ENCODE assay signal across 24 mouse cellular contexts in genomic region chr5:124263246-124263645, GRCm38 (mm10). TPM values are rescaled to one million over a fixed set of nuclear protein-coding genes. Genes with fewer than 3 reads are reported as not detected.
DNase-seq lines count a peak whose midpoint lies in the region; ATAC-seq and TF ChIP-seq lines count a peak whose summit lies in the region.
"Had no signal": no experiment of that assay in that cellular context is flagged by ENCODE, and none has a peak within 500 bp of the region (broad histone marks: within the 10 kb centered on the region; RNA-seq: fewer than 3 reads in every experiment).

No protein-coding gene starts in this region.

- H3K4me2 ChIP-seq in lung, postnatal 0 days (replicated peaks; ENCODE audit: low read depth, low read length) = no peak overlapping the region
- H3K4me2 ChIP-seq in stomach, embryonic 14.5 days (replicated peaks; ENCODE audit: low read depth, low read length) = no peak overlapping the region
- H3K4me2 ChIP-seq: forebrain, embryonic 13.5 days; heart, embryonic 12.5 days; hindbrain, embryonic 14.5 days; limb, embryonic 13.5 days; liver, embryonic 11.5 days; midbrain, embryonic 15.5 days had no signal

- intact Hi-C loops in heart, adult 2 months (cut with DNase I) = loop anchor here (10.0 kb wide), 1 partner anchor 318 kb away; no protein-coding TSS in a partner anchor

- no peak overlapping the region for H3K27ac ChIP-seq in heart, adult 2 months
- H3K27ac ChIP-seq in lung, postnatal 0 days (ENCODE audit: low read length) = peak overlapping the region; percentile 49; the same call in 1 of the 2 replicates
- H3K27ac ChIP-seq in stomach, embryonic 14.5 days (ENCODE audit: low read length) = peak overlapping the region; percentile 88
- H3K27ac ChIP-seq: forebrain, embryonic 13.5 days; hindbrain, embryonic 14.5 days; limb, embryonic 13.5 days; macrophage; midbrain, embryonic 15.5 days had no signal

- peaks cover 4% of the 10 kb centered on the region for H3K4me1 ChIP-seq in heart, adult 2 months (ENCODE audit: control insufficient read depth, insufficient read depth, low read length)
- peaks cover 7% of the 10 kb centered on the region; the same call in 1 of the 2 replicates for H3K4me1 ChIP-seq in lung, postnatal 0 days (ENCODE audit: insufficient read depth, low read depth, low read length)
- H3K4me1 ChIP-seq in stomach, embryonic 14.5 days (ENCODE audit: control insufficient read depth, insufficient read depth, low read length) = no peaks in the 10 kb centered on the region
- H3K4me1 ChIP-seq: forebrain, embryonic 13.5 days; limb, embryonic 13.5 days; midbrain, embryonic 15.5 days had no signal

- no peaks in the 10 kb centered on the region for H3K36me3 ChIP-seq in heart, adult 2 months (ENCODE audit: control insufficient read depth, insufficient read depth, low read length)
- H3K36me3 ChIP-seq in lung, postnatal 0 days (ENCODE audit: insufficient read depth, low read length) = no peaks in the 10 kb centered on the region
- peaks cover 12% of the 10 kb centered on the region for H3K36me3 ChIP-seq in stomach, embryonic 14.5 days (ENCODE audit: control insufficient read depth, insufficient read depth, low read length)

- TF ChIP-seq EP300 in heart, adult 2 months (IDR thresholded peaks at IDR 0.05; ENCODE audit: insufficient read depth, low read depth, low read length) = no peak
- no peak for TF ChIP-seq EP300 in lung, postnatal 0 days (IDR thresholded peaks at IDR 0.05)

- TF ChIP-seq CTCF in heart, adult 2 months (IDR thresholded peaks at IDR 0.05) = no peak
- no peak for TF ChIP-seq CTCF in lung, postnatal 0 days (IDR thresholded peaks at IDR 0.05)

- H3K27me3 ChIP-seq in heart, adult 2 months (ENCODE audit: control insufficient read depth, insufficient read depth, low read length) = no peaks in the 10 kb centered on the region
- H3K27me3 ChIP-seq in lung, postnatal 0 days (replicated peaks; ENCODE audit: insufficient read depth, low read length) = no peaks in the 10 kb centered on the region
- H3K27me3 ChIP-seq in stomach, embryonic 14.5 days (ENCODE audit: control insufficient read depth, insufficient read depth, low read length) = no peaks in the 10 kb centered on the region
- H3K27me3 ChIP-seq: CH12.LX; forebrain, embryonic 13.5 days; heart, embryonic 12.5 days; limb, embryonic 13.5 days; midbrain, embryonic 15.5 days had no signal

- H3K9me3 ChIP-seq in lung, postnatal 0 days (ENCODE audit: low read length) = no peaks in the 10 kb centered on the region
- H3K9me3 ChIP-seq in stomach, embryonic 14.5 days (ENCODE audit: control insufficient read depth, low read depth, low read length) = 0 out of 2 replicates have a peak, but pooled peaks cover 3% of the 10 kb centered on the region
- H3K9me3 ChIP-seq: forebrain, embryonic 13.5 days; limb, embryonic 13.5 days; midbrain, embryonic 15.5 days had no signal

- WGBS in heart, adult 2 months = 68% methylated on average over 4 of the region's 4 CpGs
- WGBS in lung, postnatal 0 days = 44% methylated on average over 4 of the region's 4 CpGs
- 64% methylated on average over 4 of the region's 4 CpGs for WGBS in stomach, embryonic 14.5 days

- H3K9ac ChIP-seq in heart, adult 2 months (ENCODE audit: low read depth, low read length) = no peak overlapping the region
- H3K9ac ChIP-seq in lung, postnatal 0 days (replicated peaks; ENCODE audit: low read depth) = no peak overlapping the region
- no peak overlapping the region for H3K9ac ChIP-seq in stomach, embryonic 14.5 days (replicated peaks; ENCODE audit: low read depth, low read length)
- H3K9ac ChIP-seq: forebrain, embryonic 13.5 days; heart, embryonic 12.5 days; hindbrain, embryonic 14.5 days; limb, embryonic 13.5 days; midbrain, embryonic 15.5 days had no signal

- peak; percentile 28 for DNase-seq in heart, adult 11 months
- no peak for DNase-seq in heart, adult 2 months
- peak; percentile 26 for DNase-seq in lung, postnatal 0 days (ENCODE audit: low spot score)
- no peak for DNase-seq in lung, adult 18-20 months
- DNase-seq in T-cell, adult 2 months (ENCODE audit: low spot score) = no peak
- no peak for DNase-seq in urinary bladder, postnatal 25 days (ENCODE audit: low spot score)
- DNase-seq: adrenal gland, postnatal 10 days; cerebellum, adult 11 months; cerebellum, adult 9-10 months; cerebellum, postnatal 36 days; gastrocnemius, postnatal 14 days; heart, postnatal 4 days; kidney, postnatal 25 days; right cerebral cortex, postnatal 25 days had no signal

- no peak overlapping the region for H3K4me3 ChIP-seq in heart, adult 2 months
- H3K4me3 ChIP-seq in lung, postnatal 0 days (ENCODE audit: low read depth, low read length) = no peak overlapping the region
- no peak overlapping the region for H3K4me3 ChIP-seq in stomach, embryonic 14.5 days (ENCODE audit: low read depth, low read length)
- H3K4me3 ChIP-seq: forebrain, embryonic 13.5 days; heart, embryonic 12.5 days; limb, embryonic 13.5 days; midbrain, embryonic 15.5 days had no signal

- TF ChIP-seq POLR2A in heart, adult 2 months (IDR thresholded peaks at IDR 0.05; ENCODE audit: insufficient read depth, low read depth, low read length) = no peak

- H3K79me2 ChIP-seq in heart, adult 2 months (replicated peaks; ENCODE audit: control insufficient read depth, insufficient read depth, low read length) = no peaks in the 10 kb centered on the region

- no peak for ATAC-seq in lung, postnatal 0 days
- ATAC-seq in stomach, embryonic 14.5 days (ENCODE audit: insufficient number of reproducible peaks, insufficient read depth, low FRiP score, low read depth) = no peak
- ATAC-seq: forebrain, embryonic 13.5 days; intestine, postnatal 0 days; midbrain, embryonic 15.5 days had no signal

RNA-seq across cellular contexts. Expression of gene Pitpnm2, which starts 13.7 kb away (rescaled TPM):
- total RNA-seq in heart, adult 2 months (2021) = 10 to 100 TPM; 40.1 TPM
- 34.9 and 37.7 TPM in 2 replicates for polyA plus RNA-seq in heart, adult 2 months (2012; rRNA removed)
- 9.2 and 10.5 TPM in 2 replicates for polyA plus RNA-seq in lung, postnatal 0 days (2015; fragmentation: Nextera tagmentation; extraction: Ambion mirVana)
- polyA plus RNA-seq in stomach, embryonic 14.5 days (2014; fragmentation: Nextera tagmentation; extraction: Ambion mirVana) = 6.6 and 6.9 TPM in 2 replicates

Comparison
In these comparisons a context has a peak if more than half of its experiments do, and no peak if none do; other contexts are left out.
1. DNase-seq: peak in heart, adult 11 months (single experiment) and lung, postnatal 0 days (single experiment); none in heart, adult 2 months (0 of 2), lung, adult 18-20 months (0 of 2), T-cell, adult 2 months (single experiment) and urinary bladder, postnatal 25 days (single experiment).